Mouse (Mus musculus): Measurements from ENCODE around the gene Cfap97. TPM values are rescaled to one million over a fixed set of nuclear protein-coding genes. Genes with fewer than 3 reads are reported as not detected.

Gene Cfap97
- total and polyA plus RNA-seq, 2 experiments: 3.4 to 10.1 TPM

DNA sequence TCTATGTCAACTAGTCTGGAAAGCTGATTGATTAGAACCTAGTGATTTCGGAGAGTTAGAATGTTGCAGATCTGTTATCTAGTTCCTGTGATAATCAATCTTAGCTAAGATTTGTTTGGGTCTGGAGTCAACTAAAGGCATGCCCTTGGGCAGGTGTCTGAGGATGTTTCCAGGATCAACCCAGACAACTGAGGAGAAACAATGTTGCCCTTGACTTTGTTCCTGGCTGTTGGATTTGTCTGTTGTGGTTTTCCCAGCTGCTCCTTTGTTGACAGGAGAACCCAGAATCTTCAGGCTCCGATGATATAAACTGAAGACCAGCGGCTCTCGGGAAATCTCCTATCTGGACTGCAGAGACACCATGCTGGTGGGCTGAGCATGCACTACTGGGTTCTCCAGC lies 83.2 kb downstream of the Cfap97 start:
- no peaks in the 10 kb centered on the region for H3K4me1 ChIP-seq (ENCODE audit: control insufficient read depth, insufficient read depth, low read length)
- no peaks in the 10 kb centered on the region for H3K36me3 ChIP-seq (ENCODE audit: control insufficient read depth, insufficient read depth, low read length)
- H3K4me3 ChIP-seq (ENCODE audit: insufficient read depth, low read depth, low read length): no peak overlapping the region
- no peak for TF ChIP-seq POLR2A (IDR thresholded peaks at IDR 0.05; ENCODE audit: extremely low read depth, insufficient read depth, low read length)
- TF ChIP-seq CTCF (IDR thresholded peaks at IDR 0.05; ENCODE audit: low read depth, low read length): no peak
- 86% methylated on average over 4 of the region's 4 CpGs for WGBS
- H3K27me3 ChIP-seq (ENCODE audit: control insufficient read depth, insufficient read depth, low read length): no peaks in the 10 kb centered on the region
- H3K9ac ChIP-seq (ENCODE audit: low read depth, low read length): no peak overlapping the region
- no peak for DNase-seq (ENCODE audit: extremely low read depth, low read depth, low spot score)
- H3K79me2 ChIP-seq (ENCODE audit: control insufficient read depth, insufficient read depth, low read length): no peaks in the 10 kb centered on the region
- H3K27ac ChIP-seq (replicated peaks; ENCODE audit: insufficient read depth, low read depth, low read length): no peak overlapping the region

DNA sequence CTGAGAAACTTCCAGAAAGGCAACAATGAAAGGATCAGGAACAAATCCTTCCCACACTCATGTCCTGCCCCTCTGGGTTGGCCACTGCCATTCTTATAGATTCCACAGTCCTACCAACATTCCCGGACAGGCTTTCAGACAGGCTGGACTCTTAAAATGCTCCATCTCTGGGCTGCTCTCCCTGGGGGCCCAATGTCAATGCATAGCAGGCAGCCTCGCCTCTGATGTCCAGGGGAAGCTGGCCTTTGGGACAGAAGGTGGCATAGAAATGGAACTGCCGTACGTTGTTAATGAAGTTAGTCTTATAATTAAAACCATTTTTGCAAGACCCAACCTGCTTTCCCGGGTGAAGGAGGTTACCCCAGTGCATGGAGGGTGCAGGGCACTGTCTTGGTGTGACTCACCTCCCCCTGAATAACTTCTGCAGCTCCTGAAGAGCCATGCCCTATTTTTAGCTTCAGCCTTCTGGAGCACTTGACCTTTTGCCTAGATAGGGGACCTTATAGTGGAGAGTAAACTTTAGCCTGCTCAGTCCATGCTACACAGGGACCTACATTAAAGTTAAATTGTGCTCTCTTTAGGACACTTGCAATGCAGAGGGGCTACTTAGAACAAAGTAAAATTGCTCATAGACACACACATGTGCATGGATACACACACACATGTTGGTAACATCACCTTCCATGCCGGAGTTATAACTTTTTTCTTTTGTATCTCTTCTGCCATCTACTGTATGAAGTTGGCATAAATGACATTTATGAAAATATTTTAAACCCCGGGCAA lies 85.1 kb downstream of the Cfap97 start:
- H3K9ac ChIP-seq (ENCODE audit: low read depth, low read length): no peak overlapping the region
- WGBS: 58% methylated on average over 7 of the region's 7 CpGs
- H3K27me3 ChIP-seq (ENCODE audit: control insufficient read depth, insufficient read depth, low read length): no peaks in the 10 kb centered on the region
- no peaks in the 10 kb centered on the region for H3K4me1 ChIP-seq (ENCODE audit: control insufficient read depth, insufficient read depth, low read length)
- H3K4me3 ChIP-seq (ENCODE audit: insufficient read depth, low read depth, low read length): no peak overlapping the region
- no peak for TF ChIP-seq POLR2A (IDR thresholded peaks at IDR 0.05; ENCODE audit: extremely low read depth, insufficient read depth, low read length)
- no peak for TF ChIP-seq CTCF (IDR thresholded peaks at IDR 0.05; ENCODE audit: low read depth, low read length)
- H3K79me2 ChIP-seq (ENCODE audit: control insufficient read depth, insufficient read depth, low read length): no peaks in the 10 kb centered on the region
- no peak overlapping the region for H3K27ac ChIP-seq (replicated peaks; ENCODE audit: insufficient read depth, low read depth, low read length)
- H3K36me3 ChIP-seq (ENCODE audit: control insufficient read depth, insufficient read depth, low read length): no peaks in the 10 kb centered on the region
- DNase-seq (ENCODE audit: extremely low read depth, low read depth, low spot score): no peak

DNA sequence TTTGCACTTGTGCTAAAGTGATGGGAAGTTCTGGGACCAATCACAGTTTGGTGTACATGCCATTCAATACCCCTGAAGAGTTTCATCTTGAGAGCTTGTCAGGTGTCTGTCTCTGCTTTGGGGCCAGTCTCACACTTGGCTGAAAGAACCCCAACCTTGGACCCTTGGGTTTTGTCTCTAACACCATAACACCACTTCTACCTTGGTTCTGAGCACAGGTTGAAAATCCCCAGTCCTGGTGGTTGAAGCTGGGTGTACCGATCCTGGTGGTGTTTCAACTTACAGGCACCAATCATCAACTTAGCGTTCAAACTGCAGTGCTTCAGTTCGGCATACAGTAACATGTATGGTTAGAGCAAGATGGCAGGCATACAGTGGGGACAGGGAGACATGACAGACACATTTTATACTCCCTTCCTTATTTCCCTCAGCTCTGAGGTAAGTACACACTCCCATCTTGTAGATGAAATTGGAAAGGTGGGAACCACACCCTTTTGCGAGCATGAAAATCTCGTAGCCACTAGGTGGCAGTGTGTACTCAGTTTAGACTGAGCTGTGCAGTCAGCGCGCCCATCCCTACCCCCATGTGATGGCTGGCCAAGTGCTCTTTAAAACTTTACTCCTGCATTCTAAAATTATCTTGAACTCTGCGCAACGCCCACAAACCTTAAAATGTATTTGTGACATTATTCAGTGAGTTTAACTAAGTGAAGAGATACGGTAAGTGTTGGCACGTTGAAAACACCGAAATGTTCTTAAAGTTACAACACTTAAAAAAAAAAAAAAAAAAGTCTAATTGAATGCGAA lies 90.2 kb downstream of the Cfap97 start:
- Histone ChIP-seq H3K36me3 (ENCODE audit: control insufficient read depth, insufficient read depth, low read length) (no peaks in the 10 kb centered on the region), H3K27ac (replicated peaks; ENCODE audit: insufficient read depth, low read depth, low read length) (no peak overlapping the region), H3K4me1 (ENCODE audit: control insufficient read depth, insufficient read depth, low read length) (0 out of 2 replicates have a peak, but pooled peaks cover 1% of the 10 kb centered on the region), H3K79me2 (ENCODE audit: control insufficient read depth, insufficient read depth, low read length) (no peaks in the 10 kb centered on the region), H3K9ac (ENCODE audit: low read depth, low read length) (no peak overlapping the region), H3K27me3 (ENCODE audit: control insufficient read depth, insufficient read depth, low read length) (no peaks in the 10 kb centered on the region), H3K4me3 (ENCODE audit: insufficient read depth, low read depth, low read length) (no peak overlapping the region)
- DNase-seq (ENCODE audit: extremely low read depth, low read depth, low spot score): peak; percentile 50
- WGBS: 29% methylated on average over 13 of the region's 13 CpGs
- TF ChIP-seq POLR2A (IDR thresholded peaks at IDR 0.05; ENCODE audit: extremely low read depth, insufficient read depth, low read length) (no peak), CTCF (IDR thresholded peaks at IDR 0.05; ENCODE audit: low read depth, low read length) (peak; percentile 83)

DNA sequence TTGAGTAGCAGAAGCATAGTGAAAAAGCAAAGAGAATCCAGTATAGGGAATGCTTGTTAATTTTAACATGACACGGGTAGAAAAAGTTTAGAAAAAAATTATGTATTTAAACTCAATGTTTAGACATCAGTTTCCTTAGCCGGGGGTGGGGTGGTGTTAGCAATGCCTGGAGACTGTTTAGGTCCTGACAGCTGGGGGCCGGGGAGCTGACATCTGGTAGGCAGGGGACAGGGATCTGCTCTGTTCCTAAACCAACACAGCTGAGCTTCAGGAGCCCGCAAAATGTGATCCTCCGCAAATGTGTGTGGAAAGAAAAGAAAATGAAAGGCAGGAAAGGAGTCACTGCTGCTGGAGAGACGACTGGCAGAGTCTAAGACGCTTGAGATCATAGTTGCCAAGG lies 91.4 kb downstream of the Cfap97 start:
- no peaks in the 10 kb centered on the region for H3K36me3 ChIP-seq (ENCODE audit: control insufficient read depth, insufficient read depth, low read length)
- H3K27ac ChIP-seq (replicated peaks; ENCODE audit: insufficient read depth, low read depth, low read length): no peak overlapping the region
- no peaks in the 10 kb centered on the region for H3K79me2 ChIP-seq (ENCODE audit: control insufficient read depth, insufficient read depth, low read length)
- H3K4me1 ChIP-seq (ENCODE audit: control insufficient read depth, insufficient read depth, low read length): 0 out of 2 replicates have a peak, but pooled peaks cover 1% of the 10 kb centered on the region
- no peak for DNase-seq (ENCODE audit: extremely low read depth, low read depth, low spot score)
- H3K27me3 ChIP-seq (ENCODE audit: control insufficient read depth, insufficient read depth, low read length): no peaks in the 10 kb centered on the region
- H3K9ac ChIP-seq (ENCODE audit: low read depth, low read length): no peak overlapping the region
- 75% methylated on average over 7 of the region's 7 CpGs for WGBS
- no peak overlapping the region for H3K4me3 ChIP-seq (ENCODE audit: insufficient read depth, low read depth, low read length)
- TF ChIP-seq CTCF (IDR thresholded peaks at IDR 0.05; ENCODE audit: low read depth, low read length): no peak
- no peak for TF ChIP-seq POLR2A (IDR thresholded peaks at IDR 0.05; ENCODE audit: extremely low read depth, insufficient read depth, low read length)

Other genes starting within 250 kb of the Cfap97 start
- gene Ccdc110, start 217.2 kb upstream of the Cfap97 start, total RNA-seq (2014; rRNA removed): not detected in 2 replicates
- not detected in 2 replicates for gene Ccdc110, start 217.2 kb upstream of the Cfap97 start, polyA plus RNA-seq (2012; rRNA removed)
- 0.60 and 0.65 TPM in 2 replicates for gene 1700029J07Rik, start 176.5 kb upstream of the Cfap97 start, total RNA-seq (2014; rRNA removed)
- gene 1700029J07Rik, start 176.5 kb upstream of the Cfap97 start, polyA plus RNA-seq (2012; rRNA removed): 0.13 and 0.15 TPM in 2 replicates
- gene Ufsp2, start 176.2 kb upstream of the Cfap97 start, total RNA-seq (2014; rRNA removed): 53.8 and 68.0 TPM in 2 replicates
- gene Ufsp2, start 176.2 kb upstream of the Cfap97 start, polyA plus RNA-seq (2012; rRNA removed): 16.9 and 18.6 TPM in 2 replicates
- 0.40 and 0.65 TPM in 2 replicates for gene Lrp2bp, start 152.5 kb upstream of the Cfap97 start, total RNA-seq (2014; rRNA removed)
- gene Lrp2bp, start 152.5 kb upstream of the Cfap97 start, polyA plus RNA-seq (2012; rRNA removed): 0.32 and 0.73 TPM in 2 replicates
- gene Ankrd37, start 146.1 kb upstream of the Cfap97 start, total RNA-seq (2014; rRNA removed): 0.65 and 2.0 TPM in 2 replicates
- 0.49 and 2.4 TPM in 2 replicates for gene Ankrd37, start 146.1 kb upstream of the Cfap97 start, polyA plus RNA-seq (2012; rRNA removed)
- gene Snx25, start 388 bp downstream of the Cfap97 start, total RNA-seq (2014; rRNA removed): 10.7 and 11.7 TPM in 2 replicates
- gene Snx25, start 388 bp downstream of the Cfap97 start, polyA plus RNA-seq (2012; rRNA removed): 2.6 and 3.0 TPM in 2 replicates
- gene Slc25a4, start 59.5 kb downstream of the Cfap97 start, total RNA-seq (2014; rRNA removed): 13.4 TPM in 2 replicates
- gene Slc25a4, start 59.5 kb downstream of the Cfap97 start, polyA plus RNA-seq (2012; rRNA removed): 5.0 and 7.4 TPM in 2 replicates
- not detected in 2 replicates for gene Helt, start 142.9 kb downstream of the Cfap97 start, total RNA-seq (2014; rRNA removed)
- gene Helt, start 142.9 kb downstream of the Cfap97 start, polyA plus RNA-seq (2012; rRNA removed): not detected in 2 replicates

Data from liver, adult 2 months (tissue).